Mouse (Mus musculus): Measurements from ENCODE around the gene Ankrd13d.
"Not testable (repeated sequence)": the region's sequence is repeated elsewhere in the genome, so short reads cannot be mapped to it uniquely, and the experiment has no call there.

The Ankrd13d gene

DNA sequence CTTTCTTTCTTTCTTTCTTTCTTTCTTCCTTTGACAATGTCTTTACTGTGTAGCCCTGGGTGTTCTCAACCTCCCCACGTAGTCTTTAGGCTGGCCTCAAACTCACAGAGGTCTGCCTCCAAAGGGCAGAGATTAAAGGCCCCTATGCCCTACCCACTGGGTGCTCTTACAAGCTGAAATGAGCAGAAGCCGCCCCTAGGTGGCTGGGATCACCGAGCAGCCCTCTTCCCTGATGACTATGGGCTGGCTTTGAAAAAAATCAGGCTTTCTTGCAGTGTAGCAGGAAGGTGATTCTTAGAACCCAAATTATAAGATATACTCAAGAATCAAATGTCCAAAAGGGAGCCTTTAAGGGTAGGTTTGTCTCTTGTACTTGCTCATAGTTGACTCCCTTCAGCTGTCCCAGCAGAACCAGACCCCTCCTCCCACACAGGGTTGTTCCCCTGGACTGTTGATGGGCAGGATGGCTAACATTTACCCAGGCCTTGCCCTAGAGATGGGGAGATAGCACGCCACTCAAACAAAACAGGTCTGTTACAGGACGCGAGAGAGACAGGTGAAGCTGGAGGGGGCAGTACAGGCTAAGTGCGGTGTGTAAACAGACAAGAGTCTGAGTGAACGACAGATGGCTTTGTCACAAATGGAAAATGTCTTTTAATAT is 21.8 kb downstream of the Ankrd13d start:
- no peak for DNase-seq

DNA sequence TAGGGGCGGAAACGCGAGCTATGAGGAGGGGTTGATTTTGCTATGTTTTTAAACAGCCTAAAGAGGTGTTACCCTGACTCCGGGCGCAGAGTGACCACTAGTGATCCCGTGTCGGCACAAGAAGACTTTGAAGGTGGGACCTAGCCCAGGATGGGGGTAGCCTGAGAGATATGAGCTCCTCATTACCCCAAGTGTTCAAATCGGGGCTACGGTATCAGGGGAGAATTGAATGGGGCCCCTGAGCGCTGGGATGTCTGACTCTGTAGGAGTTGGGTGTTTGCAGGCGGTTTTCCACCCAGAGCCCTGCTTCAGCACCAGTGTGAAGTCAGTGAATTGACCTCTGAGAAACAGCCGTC is 25.1 kb downstream of the Ankrd13d start:
- DNase-seq: no peak

DNA sequence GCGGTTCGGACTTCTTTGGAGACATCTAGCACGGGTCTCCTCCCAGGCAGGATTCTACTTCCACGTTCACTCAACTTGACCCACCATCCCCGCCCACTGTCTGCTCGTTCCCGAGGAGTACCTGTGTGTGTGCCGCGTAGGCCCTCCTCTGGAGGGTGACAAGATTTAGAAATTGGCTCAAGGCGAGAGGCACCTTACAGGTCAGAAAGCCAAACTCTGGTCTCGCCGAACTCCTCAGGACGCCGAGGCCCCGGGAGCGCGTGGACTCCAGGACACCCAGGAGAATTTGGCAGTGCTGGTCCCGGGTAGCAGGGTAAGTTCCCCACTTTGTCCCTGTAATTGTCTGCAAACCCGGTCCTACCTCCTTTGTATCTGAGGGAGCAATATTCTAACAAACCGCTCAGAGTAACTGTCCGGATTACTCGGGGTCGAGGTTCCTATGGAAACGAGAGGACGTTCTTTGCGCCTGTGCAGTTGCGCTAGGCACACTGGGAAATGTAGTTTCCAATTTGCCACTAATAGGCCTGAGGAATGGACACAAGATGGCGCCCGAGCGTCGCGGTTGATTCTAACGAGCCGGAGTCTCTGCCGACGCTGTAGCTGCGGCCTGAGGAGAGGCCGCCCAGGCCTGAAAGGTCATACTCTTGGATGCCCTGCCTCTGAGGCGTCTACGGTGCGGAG is 25.6 kb downstream of the Ankrd13d start:
- DNase-seq: peak; percentile 94 to 95

DNA sequence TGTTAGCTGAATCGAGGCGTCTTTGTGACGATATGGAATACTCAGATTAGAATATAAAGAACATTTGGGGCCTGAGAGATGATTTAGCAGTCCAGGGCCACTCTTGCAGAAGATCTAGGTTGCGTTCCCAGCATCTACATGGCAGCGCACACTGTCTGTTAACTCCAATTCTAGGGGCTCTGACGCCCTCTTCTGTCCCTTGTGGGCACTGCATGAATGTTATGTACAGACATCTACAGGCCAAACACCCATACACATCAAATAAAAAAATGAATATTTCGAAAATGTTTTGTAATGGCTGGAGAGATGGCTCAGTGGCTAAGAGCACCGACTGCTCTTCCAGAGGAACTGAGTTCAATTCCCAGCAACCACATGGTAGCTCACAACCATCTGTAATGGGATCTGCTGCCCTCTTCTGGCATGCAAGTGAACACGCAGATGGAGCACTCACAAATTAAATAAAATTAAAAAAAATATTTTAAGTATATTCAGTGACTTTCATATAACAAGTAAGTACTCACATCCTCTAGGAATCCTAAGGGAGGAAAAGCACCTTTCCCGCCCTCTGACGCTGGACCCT is 27.3 kb downstream of the Ankrd13d start:
- DNase-seq: no peak

DNA sequence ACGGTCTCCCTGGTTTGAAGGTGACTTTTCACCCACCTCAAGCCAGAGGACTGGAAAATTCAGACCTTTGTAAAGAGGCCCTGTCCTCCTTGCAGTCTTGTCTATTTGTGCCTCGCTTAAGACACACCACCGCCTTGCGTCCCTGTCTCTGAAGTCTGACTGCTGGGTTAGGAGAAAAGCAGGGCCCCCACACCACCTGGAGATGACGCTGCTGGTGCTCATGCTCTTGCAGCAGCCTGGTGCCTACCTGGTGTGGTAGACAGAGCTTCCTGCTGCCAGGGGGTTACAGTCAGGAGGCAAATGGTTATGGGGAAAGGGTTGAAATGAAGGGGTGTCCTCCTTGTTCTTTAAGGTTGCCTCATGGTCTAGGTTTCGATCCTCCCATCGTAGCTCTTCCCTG is 28.7 kb downstream of the Ankrd13d start:
- DNase-seq: no peak

DNA sequence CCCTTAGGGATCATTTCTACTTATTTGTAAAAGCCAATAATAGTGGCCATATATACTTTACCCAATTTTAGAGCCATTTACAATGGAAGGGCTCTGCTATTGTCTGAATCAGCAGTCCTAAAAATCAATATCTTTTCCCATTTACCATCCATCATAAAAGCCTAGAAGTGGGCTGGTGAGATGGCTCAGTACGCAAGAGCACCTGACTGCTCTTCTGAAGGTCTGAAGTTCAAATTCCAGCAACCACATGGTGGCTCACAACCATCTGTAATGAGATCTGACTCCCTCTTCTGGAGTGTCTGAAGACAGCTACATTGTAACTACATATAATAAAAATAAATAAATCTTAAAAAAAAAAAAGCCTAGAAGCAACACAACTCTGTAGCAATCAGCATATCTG is 34.3 kb downstream of the Ankrd13d start:
- DNase-seq: not testable (repeated sequence)

DNA sequence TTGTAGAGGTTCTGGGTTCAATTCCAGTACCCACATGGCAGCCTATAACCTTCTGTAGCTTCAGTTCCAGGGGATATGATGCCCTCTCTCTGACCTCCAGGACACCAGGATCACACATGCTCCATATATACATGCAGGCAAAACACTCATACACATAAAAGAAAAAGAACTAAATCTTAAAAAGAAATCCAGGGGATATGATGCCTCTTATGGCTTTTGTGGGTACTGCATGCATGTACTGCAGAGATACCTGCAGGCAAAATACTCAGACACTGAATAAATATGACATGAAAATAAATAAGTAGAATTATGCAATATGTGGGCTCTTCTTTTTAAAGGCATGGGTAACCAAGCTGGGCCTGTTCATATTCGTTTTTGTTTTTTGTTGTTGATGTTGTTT is 35.9 kb downstream of the Ankrd13d start:
- DNase-seq: no peak

DNA sequence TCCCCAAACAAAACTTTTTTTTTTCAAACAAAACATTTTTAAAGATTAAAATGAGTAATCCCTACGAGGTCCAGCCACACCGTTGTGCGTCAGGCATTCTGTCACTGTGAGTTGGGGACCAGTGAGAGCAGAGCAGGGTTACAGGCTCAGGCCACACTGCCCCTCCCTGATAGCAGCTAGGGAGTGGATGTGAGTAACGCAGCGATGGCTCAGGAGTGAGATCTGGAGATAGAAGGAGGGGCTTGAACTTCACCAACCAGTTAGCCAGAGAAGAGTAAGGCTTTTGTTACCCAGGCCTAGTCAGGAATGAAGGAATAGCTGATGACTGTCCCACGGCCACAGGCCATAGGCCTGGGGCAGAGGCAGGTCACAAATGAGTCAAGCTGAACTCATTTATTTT is 38.2 kb downstream of the Ankrd13d start:
- DNase-seq: no peak

DNA sequence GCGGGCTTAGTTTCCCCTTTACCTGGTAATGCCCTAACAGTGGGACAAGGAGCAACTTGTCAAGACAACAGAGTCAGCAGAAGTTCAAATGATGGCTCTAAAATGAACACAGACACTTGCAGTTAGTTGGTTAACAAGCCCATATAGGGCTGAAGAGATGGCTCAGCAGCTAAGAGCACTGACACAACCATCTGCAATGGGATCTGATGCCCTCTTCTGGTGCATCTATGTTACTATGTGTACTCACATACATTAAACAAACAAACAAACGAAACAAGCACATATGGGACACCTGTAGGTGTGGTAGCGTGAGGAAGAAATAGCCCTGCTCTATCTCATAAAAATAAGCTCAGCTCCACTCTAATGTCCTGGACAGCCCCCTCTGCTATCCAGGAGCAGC is 40.5 kb downstream of the Ankrd13d start:
- DNase-seq: no peak

DNA sequence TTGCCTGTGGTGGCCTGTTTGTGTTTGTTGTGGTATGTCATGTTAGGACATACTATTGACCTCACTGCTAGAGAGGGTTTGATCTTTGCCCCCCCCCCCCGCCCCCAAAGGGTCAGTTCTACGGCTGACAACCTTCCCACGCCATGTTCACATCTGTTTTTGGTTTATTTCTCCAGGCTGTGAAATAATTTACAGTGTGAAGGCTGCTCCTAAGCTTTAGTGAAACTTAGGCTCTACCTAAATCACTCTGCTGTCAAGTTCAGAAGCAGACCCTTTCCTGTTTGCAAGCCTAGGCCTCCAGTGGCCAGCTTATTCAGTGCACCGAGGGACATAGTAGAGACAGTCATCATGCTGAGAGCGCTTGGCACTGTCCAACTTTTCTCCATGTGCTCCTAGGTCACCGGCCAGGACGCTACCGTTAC is 42.7 kb downstream of the Ankrd13d start:
- DNase-seq: no peak

DNA sequence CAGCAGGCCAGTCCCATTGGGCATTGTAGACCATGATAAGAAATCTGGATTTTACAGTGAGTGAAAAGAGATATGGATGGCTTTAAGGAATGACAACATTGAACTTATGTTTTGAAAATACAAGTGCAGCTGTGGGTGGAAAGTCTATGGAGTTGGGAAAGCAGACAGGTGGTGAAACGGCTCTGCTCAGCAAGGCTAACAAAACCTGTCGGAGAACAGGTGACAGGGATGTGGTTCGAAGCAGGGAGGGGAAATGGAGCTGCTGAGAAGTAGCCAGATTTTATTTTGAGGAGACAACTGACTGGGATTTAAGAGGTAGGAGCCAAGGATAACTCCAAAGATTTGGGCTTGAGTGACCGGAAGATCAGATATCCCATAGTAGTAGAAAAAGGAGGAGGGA is 48.4 kb downstream of the Ankrd13d start:
- DNase-seq: no peak

DNA sequence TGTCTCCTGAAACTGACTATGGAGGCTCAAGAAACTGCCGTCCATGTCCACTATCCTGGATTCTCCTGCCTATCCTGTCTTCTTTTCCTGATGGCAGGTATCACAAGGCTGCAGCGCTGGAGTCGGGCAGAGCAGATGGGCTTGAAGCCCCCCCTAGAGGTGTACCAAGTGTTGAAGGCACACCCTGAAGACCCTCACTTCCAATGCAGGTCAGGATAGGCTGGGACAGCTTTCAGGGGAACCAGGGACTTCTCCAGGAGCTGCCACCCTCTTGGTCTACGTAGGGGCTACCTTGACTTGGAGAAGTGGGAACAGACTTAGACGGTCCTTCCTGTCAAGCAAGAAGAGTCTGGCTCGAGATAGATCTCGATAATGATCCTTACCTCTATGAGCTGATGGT is 50.3 kb downstream of the Ankrd13d start:
- no peak for DNase-seq

DNA sequence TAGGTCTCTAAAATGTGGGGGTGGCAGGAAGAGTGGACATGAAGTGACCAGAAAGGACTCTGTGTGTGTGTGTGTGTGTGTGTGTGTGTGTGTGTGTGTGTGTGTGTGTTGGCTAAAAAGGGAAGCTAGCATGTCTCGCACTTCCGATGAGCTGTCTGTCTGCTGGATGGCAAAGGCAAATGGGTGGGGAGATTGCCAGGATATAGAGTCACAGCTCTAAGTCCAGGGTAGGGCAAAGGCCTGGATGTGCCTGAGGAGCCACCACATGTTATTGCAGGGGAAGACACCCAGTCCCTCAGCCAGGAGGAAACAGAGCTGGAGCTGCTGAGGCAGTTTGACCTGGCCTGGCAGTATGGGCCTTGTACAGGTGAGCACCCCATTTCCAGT is 50.8 kb downstream of the Ankrd13d start:
- no peak for DNase-seq

DNA sequence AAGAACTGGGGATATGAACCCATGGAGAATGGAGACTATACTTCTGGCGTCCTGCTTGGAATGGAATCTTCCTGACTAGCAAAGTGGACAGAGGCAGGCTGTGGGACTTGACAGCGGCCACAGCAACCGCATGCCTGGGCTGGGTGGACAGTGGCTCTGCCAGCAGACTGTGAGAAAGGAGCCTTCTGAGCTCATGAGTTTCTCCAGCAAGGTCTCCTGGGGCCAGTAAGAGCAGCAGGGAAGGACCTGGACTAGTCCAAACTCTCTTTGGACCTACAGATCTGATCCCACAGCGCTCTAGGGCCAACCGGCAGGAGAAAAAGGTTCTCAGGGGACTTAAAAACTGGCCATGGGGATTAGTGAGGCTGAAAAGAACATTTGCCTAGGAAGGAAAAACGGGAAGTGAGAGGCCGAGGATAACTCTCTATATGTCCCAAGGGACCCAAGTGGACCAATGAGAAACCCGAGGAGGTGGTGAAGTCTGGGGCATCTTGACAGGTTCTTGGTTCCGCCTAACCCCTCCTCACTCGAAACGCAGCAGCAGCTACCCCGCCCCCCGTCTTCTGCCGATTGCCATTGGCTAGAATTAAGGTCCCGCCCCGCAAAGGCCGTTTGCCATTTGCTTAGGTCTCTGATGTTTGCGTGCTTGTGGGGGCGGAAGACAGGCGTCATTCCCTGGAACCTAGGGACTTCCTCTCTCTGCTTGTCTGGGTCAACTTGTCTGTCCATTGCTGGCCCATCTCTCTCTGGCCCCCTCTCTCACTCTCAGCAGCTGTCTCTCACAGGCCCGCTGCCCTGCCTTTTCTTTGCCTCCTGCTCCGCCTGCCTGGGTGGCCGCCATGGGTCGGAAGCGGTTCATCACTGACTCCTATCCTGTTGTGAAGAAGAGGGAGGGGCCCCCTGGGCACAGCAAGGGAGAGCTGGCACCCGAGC is 51.4 kb downstream of the Ankrd13d start, which contains the start of gene Pold4:
Gene Pold4, plus strand, starts transcription at position 647 of the 933 bp plus-strand sequence.
- DNase-seq: peak; percentile 97 to 99

DNA sequence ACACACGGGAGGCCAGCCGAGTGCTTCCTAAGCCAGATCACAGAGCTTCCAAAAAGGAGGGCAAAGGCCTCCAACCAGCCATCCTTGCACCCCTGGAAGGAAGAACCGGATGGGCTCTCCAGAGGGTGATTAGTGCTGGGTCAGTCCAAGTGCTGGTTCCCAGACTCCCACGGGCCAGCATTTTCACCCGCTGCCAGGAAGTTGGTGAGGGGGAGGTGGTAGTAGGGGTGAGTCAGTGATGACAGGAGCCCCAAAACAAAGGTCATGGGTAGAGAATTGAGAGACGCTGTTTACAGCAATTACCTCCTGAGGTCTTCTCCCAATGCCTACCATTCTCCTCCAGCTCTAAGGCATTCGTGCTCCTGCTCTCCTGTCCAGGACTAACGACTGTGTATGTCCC is 52.5 kb downstream of the Ankrd13d start:
- no peak for DNase-seq

DNA sequence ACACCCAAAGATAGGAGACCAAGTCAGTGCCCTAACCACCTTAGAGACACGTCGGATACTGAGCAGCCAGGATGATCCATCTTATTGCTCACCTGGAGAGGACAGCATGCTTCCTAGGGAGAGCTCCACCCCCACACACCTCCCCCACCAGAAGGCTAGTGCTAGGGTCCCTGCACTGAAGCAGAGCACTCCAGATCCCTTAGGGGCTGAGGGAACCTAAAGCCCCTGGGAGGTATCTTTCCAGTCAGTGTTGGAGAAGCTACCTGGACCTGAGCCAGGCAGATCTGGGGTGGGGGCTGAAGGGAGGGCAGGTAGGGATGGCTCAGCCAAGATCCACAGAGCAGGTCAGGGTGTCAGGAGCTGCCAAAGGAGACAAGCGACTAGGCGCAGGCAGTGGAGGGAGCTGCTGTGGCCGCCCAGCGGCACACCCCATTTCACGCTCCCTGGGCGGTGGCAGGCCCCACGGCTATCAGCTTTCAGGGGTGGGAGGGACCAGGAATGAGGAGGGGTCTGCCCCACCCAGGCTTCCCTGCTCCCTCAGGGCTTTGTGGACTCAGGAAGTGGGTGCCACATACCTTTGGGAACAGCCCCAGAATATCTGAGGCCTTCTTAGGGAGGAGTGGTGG is 53.4 kb downstream of the Ankrd13d start:
- DNase-seq: no peak

DNA sequence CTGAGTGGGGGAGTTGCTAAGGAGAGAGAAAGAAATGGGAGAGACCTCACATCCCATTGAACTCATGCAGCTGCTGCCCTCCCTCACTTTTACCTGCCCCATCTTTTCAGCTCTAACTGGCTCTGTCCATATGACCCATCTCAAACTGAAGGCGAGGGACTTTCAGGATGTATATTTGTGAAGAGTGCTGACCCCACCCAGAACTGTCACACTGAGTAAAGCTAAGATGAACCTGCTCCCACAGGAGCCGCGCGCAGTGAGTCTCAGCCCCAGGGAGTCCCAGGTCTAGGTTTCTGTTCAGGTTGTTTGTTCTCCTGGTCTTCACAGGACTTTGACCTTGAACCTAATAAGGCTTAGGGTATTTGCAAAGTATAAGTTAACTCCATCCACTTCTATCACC is 54.0 kb downstream of the Ankrd13d start:
- DNase-seq: no peak

DNA sequence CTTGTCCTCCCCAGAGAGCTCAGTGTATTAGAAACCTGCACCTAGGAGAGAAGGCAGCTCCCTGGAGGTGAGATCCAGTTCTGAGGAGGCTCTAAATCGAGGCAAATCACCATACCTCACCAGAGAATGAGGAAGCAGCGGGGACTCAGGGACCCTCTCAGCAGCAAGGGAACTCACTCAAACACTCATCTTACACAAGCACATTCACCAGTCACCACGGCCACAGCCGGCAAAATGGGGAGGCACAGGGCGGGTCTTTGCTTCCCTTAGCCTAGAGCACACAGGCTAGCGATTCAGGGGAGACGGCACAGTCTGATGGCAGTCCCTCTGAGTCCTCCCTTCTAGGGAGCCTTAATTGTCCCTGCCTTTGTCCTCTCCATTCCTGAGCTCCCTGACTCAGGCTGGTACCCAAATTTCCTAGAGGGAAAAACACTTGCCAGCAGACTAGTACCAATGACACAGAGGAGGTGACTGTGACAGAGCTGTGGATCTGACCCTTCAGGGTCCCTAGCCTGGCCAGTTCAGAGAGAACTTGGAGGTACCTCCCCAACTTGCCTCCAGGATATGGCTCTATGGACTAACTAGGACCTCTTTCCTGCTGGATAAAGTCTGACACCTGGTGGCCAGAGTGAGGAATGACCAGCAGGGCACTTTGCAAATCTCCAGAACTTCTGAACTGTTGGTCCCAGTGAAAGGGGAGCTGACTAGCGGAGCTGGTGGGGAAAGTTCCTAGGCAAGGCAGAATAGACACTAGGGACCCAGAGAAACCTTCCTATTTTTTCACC is 54.9 kb downstream of the Ankrd13d start:
- DNase-seq: peak; percentile 77 to 79

DNA sequence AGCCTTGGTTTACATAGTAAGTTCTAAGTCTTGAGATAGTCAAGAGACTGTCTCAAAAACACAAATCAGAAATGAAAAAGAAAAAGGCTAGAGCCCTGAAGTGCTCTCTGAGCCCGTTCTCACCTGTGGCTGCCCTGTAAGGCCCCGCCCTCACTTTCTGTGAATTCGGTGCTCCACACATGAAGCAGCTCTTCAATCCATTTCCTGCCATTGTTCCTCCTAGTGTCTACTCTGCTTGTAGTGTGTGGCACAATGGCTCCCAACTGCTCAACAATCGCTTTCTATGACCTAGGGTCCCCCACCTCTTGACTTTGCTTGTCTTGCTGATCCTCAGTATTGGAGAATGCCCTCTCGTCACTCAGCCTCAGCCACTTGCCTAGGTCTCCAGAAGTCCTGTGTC is 55.5 kb downstream of the Ankrd13d start:
- DNase-seq: no peak

DNA sequence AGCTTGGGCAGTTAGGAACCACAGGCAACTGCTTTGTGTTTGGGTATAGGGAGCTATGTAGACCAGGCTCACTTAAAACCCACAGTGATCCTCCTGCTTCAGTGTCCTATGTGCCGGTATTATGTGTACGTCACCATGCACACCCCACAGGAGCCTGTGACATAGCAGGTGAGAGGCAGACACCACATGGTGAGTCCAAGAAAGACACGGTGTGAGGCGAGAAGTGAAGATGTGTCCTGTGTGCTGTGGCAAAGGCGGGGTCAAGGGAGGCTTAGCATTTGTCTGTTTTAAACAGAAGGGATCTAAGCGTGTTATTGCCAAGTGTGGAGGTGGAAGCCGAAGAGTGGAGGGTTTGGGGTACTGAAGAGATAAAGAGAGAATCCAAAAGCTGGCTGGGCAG is 56.2 kb downstream of the Ankrd13d start:
- no peak for DNase-seq

DNA sequence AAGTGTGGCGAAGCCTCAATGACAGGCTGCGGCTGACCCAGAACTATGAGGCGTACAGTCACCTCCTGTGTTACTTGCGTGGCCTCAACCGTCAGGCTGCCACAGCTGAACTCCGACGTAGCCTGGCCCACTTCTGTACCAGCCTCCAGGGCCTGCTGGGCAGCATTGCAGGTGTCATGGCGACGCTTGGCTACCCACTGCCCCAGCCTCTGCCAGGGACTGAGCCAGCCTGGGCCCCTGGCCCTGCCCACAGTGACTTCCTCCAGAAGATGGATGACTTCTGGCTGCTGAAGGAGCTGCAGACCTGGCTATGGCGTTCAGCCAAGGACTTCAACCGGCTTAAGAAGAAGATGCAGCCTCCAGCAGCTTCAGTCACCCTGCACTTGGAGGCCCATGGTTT is 60.8 kb downstream of the Ankrd13d start:
- no peak for DNase-seq
